Mouse (Mus musculus) megakaryocyte, embryonic 14.5 days (primary cell): ENCODE measurements around the gene Prdx5. TPM values are rescaled to one million over a fixed set of nuclear protein-coding genes. Genes with fewer than 3 reads are reported as not detected.
"Not testable (repeated sequence)": the region's sequence is repeated elsewhere in the genome, so short reads cannot be mapped to it uniquely, and the experiment has no call there.

ENCODE experiments used
- H3K27me3 ChIP-seq: replicated peaks from 2 replicates; pipeline ENCODE3; 2012; ENCODE audit warnings: inconsistent platforms
- H3K36me3 ChIP-seq: replicated peaks from 2 replicates; pipeline ENCODE3; 2012; ENCODE audit warnings: low read length, inconsistent platforms, mixed read lengths
- H3K4me1 ChIP-seq: 2 replicates; pipeline ENCODE4 v1.6.1; 2012; ENCODE audit warnings: inconsistent platforms
- H3K4me3 ChIP-seq: replicated peaks from 2 replicates; pipeline ENCODE3; 2012; ENCODE audit warnings: moderate library complexity, mild to moderate bottlenecking, inconsistent platforms
- H3K9me3 ChIP-seq: 2 replicates; pipeline ENCODE4 v1.6.1; 2012; ENCODE audit warnings: inconsistent platforms
- FLI1 ChIP-seq: IDR thresholded peaks from 2 replicates; pipeline ENCODE4 v1.6.1; 2012; ENCODE audit warnings: low read length, inconsistent platforms, mixed read lengths
- GATA1 ChIP-seq: IDR thresholded peaks from 3 replicates; pipeline ENCODE4 v1.6.1; 2012; ENCODE audit warnings: mixed read lengths, low read length, inconsistent platforms, borderline replicate concordance
- polyA plus RNA-seq: library from polyadenylated mRNA; stranded (reverse); fragments of >175 nt; gene quantifications from 2 replicates; pipeline ENCODE4 v1.2.3, GENCODE M21; 2012; ENCODE audit warnings: low replicate concordance; ENCODE audit not compliant: insufficient read depth

Prdx5 gene
- polyA plus RNA-seq, 1 experiment: 955 TPM

GRCm38 (mm10) chr19:6909021-6909420 lies 885 bp downstream of the Prdx5 start:
- no peaks in the 10 kb centered on the region for H3K9me3 ChIP-seq
- H3K27me3 ChIP-seq: no peaks in the 10 kb centered on the region
- H3K36me3 ChIP-seq: peaks cover 75% of the 10 kb centered on the region
- TF ChIP-seq FLI1: no peak
- no peak for TF ChIP-seq GATA1
- peaks cover 76% of the 10 kb centered on the region for H3K4me1 ChIP-seq
- H3K4me3 ChIP-seq: peak overlapping the region; percentile 99

GRCm38 (mm10) chr19:6907811-6908540 lies 1.9 kb downstream of the Prdx5 start:
- TF ChIP-seq GATA1 (no peak), FLI1 (no peak)
- H3K27me3 ChIP-seq: no peaks in the 10 kb centered on the region
- H3K36me3 ChIP-seq: peaks cover 71% of the 10 kb centered on the region
- H3K4me1 ChIP-seq: peaks cover 68% of the 10 kb centered on the region
- peak overlapping the region; percentile 99 for H3K4me3 ChIP-seq
- no peaks in the 10 kb centered on the region for H3K9me3 ChIP-seq

DNA sequence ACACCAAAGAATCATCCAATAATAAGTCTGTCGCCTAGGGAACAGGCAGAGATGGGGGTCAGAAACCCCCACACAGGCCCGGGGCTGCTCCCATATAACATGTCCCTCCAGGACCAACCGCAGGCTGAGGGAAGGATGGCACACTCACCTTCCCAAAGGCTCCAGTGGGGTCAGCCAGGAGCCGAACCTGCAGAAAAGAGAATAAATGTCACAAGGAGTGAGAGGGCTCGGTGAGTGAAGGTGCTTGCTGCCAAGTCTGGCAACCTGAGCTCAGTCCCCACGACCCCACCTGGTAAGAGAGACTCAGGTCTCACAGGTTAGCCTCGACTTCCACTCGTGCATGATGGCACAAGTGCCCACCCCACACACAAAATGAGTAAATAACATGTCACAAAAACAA lies 2.8 kb downstream of the Prdx5 start:
- H3K27me3 ChIP-seq: no peaks in the 10 kb centered on the region
- TF ChIP-seq GATA1 (no peak), FLI1 (no peak)
- H3K4me1 ChIP-seq: peaks cover 68% of the 10 kb centered on the region
- H3K36me3 ChIP-seq: peaks cover 64% of the 10 kb centered on the region
- no peaks in the 10 kb centered on the region for H3K9me3 ChIP-seq
- H3K4me3 ChIP-seq: peak overlapping the region; percentile 99

GRCm38 (mm10) chr19:6906199-6906598 lies 3.7 kb downstream of the Prdx5 start:
- Histone ChIP-seq H3K27me3 (no peaks in the 10 kb centered on the region), H3K9me3 (peaks cover 2% of the 10 kb centered on the region), H3K36me3 (peaks cover 61% of the 10 kb centered on the region), H3K4me3 (no peak overlapping the region), H3K4me1 (peaks cover 68% of the 10 kb centered on the region)
- TF ChIP-seq GATA1 (no peak), FLI1 (no peak)

DNA sequence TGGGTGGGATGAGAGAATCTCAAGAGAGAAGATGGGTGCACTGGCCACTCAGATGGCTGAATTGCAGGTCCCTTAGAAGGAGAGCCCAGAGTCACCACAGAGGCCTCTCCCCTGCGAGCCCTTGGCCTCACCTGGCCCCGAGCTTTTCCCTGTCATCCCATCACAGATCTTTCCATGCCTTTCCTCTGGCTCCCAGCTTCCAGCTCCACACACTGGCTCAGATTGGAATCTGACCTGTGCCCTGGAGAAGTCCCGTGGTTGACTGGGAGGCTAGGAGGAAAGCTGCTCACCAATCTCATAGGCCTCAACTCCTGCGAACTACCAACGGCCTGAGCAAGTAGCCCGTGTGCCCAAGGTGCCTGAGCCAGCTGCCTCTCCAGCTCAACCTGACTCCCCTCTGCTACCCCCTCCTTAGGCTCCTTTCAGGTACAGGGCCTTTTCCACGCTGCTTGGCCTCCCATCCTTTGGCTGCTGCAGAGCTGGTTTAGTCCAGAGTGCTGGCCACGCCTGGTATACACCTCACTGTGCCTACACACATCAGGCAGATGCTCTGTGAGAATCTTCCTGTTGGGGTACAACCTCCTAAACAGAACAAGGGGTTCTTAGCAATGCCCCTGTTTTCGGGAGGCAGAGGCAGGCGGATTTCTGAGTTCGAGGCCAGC lies 4.3 kb downstream of the Prdx5 start:
- Histone ChIP-seq H3K4me3 (no peak overlapping the region), H3K4me1 (peaks cover 66% of the 10 kb centered on the region), H3K36me3 (peaks cover 61% of the 10 kb centered on the region), H3K27me3 (no peaks in the 10 kb centered on the region), H3K9me3 (peaks cover 5% of the 10 kb centered on the region)
- TF ChIP-seq GATA1: no peak
- TF ChIP-seq FLI1: no peak

DNA sequence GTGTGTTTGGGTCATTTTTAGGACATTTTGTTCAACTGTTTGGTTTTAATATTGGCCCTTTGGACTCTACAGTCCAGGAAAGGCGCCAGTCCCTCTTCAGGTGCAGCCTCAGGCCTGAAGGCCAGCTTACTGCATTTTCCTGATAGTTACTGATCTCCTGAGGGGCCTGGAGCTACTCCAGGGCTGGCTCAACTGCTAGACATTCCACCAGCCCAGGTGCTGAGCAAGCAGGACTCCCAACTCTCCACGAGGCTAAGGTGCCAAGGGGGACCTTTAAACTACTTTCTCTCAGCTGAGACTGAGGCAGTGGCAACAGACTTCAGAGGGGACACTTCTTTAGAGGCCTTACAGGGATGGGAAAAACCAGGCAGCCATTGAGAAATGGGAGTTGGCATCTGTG lies 5.1 kb downstream of the Prdx5 start:
- peaks cover 12% of the 10 kb centered on the region for H3K9me3 ChIP-seq
- TF ChIP-seq FLI1: no peak
- TF ChIP-seq GATA1: no peak
- no peak overlapping the region for H3K4me3 ChIP-seq
- peaks cover 62% of the 10 kb centered on the region for H3K4me1 ChIP-seq
- H3K27me3 ChIP-seq: no peaks in the 10 kb centered on the region
- peaks cover 63% of the 10 kb centered on the region for H3K36me3 ChIP-seq

DNA sequence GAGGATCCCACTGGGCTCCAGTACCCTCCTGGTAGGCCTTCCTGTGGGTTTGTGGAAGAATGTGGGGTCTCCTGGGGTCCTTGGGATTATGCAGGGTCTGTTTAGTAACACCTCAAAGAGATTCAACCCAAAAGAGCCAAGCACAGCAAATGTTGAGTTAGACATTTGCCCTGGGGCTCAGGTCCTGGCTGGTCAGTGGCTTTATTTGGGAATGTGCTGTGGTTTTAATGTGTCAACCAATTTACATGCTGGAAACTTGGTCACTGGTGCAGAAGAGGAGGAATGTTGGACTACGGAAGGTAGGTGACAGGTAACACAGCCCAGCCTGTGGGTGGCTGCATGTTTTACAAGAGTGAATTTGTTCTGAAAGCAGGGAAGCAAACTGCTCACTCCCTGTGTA lies 6.9 kb downstream of the Prdx5 start:
- Histone ChIP-seq H3K4me3 (no peak overlapping the region), H3K27me3 (peaks cover 3% of the 10 kb centered on the region), H3K9me3 (peaks cover 19% of the 10 kb centered on the region), H3K36me3 (peaks cover 60% of the 10 kb centered on the region), H3K4me1 (peaks cover 57% of the 10 kb centered on the region)
- TF ChIP-seq GATA1 (no peak), FLI1 (no peak)

GRCm38 (mm10) chr19:6899641-6900040 lies 10.3 kb downstream of the Prdx5 start:
- no peak overlapping the region for H3K4me3 ChIP-seq
- peaks cover 36% of the 10 kb centered on the region for H3K9me3 ChIP-seq
- peaks cover 3% of the 10 kb centered on the region for H3K27me3 ChIP-seq
- TF ChIP-seq FLI1 (no peak), GATA1 (no peak)
- H3K4me1 ChIP-seq: peaks cover 25% of the 10 kb centered on the region
- peaks cover 26% of the 10 kb centered on the region for H3K36me3 ChIP-seq

- H3K4me3 ChIP-seq, H3K27me3 ChIP-seq, H3K36me3 ChIP-seq: not testable (repeated sequence)
- Histone ChIP-seq H3K9me3 (peaks cover 31% of the 10 kb centered on the region), H3K4me1 (peaks cover 12% of the 10 kb centered on the region)
Observed at GRCm38 (mm10) chr19:6895608-6896305, 14.1 kb downstream of the Prdx5 start.

- peaks cover 20% of the 10 kb centered on the region for H3K9me3 ChIP-seq
- no peak overlapping the region for H3K4me3 ChIP-seq
- H3K4me1 ChIP-seq: peaks cover 12% of the 10 kb centered on the region
- no peak for TF ChIP-seq GATA1
- TF ChIP-seq FLI1: no peak
- H3K27me3 ChIP-seq: peaks cover 3% of the 10 kb centered on the region
- no peaks in the 10 kb centered on the region for H3K36me3 ChIP-seq
Observed at GRCm38 (mm10) chr19:6893731-6894451, 16.0 kb downstream of the Prdx5 start.
